Mouse (Mus musculus): Measurements from ENCODE around the gene Gm43951. TPM values are rescaled to one million over a fixed set of nuclear protein-coding genes. Genes with fewer than 3 reads are reported as not detected.

Gm43951 gene
- total and polyA plus RNA-seq, 3 experiments, result 0.41 to 0.76 TPM; not detected in 1

DNA sequence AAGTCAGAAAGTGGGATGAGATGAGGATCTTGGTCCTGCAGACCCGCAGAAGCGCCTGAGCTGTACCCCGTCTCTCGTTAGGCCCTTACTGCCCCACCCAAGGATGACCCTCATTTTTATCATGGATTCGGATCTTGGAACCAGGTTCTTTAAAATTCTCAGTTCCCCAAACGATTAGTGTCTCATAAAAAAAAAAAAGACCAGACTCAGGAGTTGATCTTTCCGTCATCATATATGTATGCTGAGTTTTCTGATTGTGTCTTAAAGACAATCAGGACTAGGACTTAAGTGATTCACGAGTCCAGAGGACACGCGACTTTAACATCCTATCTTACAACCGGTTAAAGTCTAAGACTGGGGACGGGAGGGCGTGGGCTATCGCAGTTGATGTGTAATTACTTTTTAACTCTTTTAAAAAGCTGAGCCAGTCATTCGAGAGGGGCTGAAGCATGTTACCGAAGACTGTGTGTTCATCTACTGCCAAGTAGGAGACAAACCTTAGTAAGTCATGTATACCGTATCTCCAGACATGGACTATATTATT, 1.3 kb upstream of the Gm43951 start:
- TF ChIP-seq TAL1 (conservative IDR thresholded peaks at IDR 0.05; ENCODE audit: low read depth, low read length) (no peak), CTCF (IDR thresholded peaks at IDR 0.05; ENCODE audit: low read depth, low read length) (no peak), GATA2 (IDR thresholded peaks at IDR 0.05; ENCODE audit: borderline replicate concordance, low read depth, low read length) (no peak), GATA1 (IDR thresholded peaks at IDR 0.05; ENCODE audit: borderline replicate concordance, low read length) (no peak), POLR2AphosphoS5 (IDR thresholded peaks at IDR 0.05; ENCODE audit: insufficient replicate concordance, low read depth, low read length) (no peak)
- peak overlapping the region; percentile 84 for H3K4me3 ChIP-seq (ENCODE audit: low read depth, low read length)
- DNase-seq (ENCODE audit: low spot score), result no peak
- no peaks in the 10 kb centered on the region for H3K27me3 ChIP-seq (ENCODE audit: insufficient read depth, low read length)
- no peak for ATAC-seq (ENCODE audit: extremely low read depth, insufficient number of reproducible peaks, low FRiP score, poor library complexity, severe bottlenecking)
- no peaks in the 10 kb centered on the region for H3K9me3 ChIP-seq (replicated peaks)
- H3K36me3 ChIP-seq (replicated peaks), result peaks cover 61% of the 10 kb centered on the region
- H3K4me1 ChIP-seq (ENCODE audit: insufficient read depth, low read depth, low read length), result peaks cover 36% of the 10 kb centered on the region

DNA sequence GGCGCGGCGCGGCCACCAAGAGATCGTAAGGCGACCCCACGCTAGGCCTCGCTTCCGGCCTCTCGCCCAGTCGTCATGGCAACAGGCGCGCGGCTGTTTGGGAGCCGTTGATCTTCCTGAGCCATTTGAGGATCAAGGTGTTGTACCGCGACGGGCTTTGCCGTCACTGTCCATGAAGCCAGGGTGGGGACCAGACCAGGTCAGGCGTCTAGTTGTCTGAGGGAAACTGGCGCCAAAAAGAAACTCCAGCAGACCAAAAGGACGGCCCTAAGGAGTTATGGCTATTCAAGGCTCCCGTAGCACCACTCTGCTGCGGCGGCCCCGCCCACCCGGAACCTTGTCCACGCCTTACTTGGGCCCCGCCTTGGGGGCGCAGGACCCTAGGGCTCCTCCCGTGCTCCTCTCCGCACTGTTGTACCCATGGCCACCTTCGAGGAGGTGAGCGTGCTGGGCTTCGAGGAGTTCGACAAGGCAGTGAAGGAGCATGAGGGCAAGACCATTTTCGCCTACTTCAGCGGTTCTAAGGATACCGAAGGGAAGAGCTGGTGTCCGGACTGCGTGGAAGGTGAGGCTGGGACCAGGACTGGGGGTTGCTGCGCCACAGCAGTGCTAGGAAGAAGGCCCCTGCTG, 679 bp upstream of the Gm43951 start, which contains the start of the genes 4933427D14Rik and Txndc17:
4933427D14Rik (minus strand) TSS at position 256 of the 630 bp plus-strand sequence.
Txndc17 (plus strand) TSS at position 344 of the 630 bp plus-strand sequence.
- ATAC-seq (ENCODE audit: extremely low read depth, insufficient number of reproducible peaks, low FRiP score, poor library complexity, severe bottlenecking) (peak; percentile 88), DNase-seq (ENCODE audit: low spot score) (peak; percentile 82)
- H3K4me1 ChIP-seq (ENCODE audit: insufficient read depth, low read depth, low read length), result peaks cover 35% of the 10 kb centered on the region
- peak within 1 kb of the TSS; percentile 84 for H3K4me3 ChIP-seq (ENCODE audit: low read depth, low read length)
- no peak for TF ChIP-seq CTCF (IDR thresholded peaks at IDR 0.05; ENCODE audit: low read depth, low read length)
- no peak for TF ChIP-seq GATA1 (IDR thresholded peaks at IDR 0.05; ENCODE audit: borderline replicate concordance, low read length)
- no peak for TF ChIP-seq TAL1 (conservative IDR thresholded peaks at IDR 0.05; ENCODE audit: low read depth, low read length)
- H3K9me3 ChIP-seq (replicated peaks), result no peaks in the 10 kb centered on the region
- H3K36me3 ChIP-seq (replicated peaks), result peaks cover 58% of the 10 kb centered on the region
- no peaks in the 10 kb centered on the region for H3K27me3 ChIP-seq (ENCODE audit: insufficient read depth, low read length)

DNA sequence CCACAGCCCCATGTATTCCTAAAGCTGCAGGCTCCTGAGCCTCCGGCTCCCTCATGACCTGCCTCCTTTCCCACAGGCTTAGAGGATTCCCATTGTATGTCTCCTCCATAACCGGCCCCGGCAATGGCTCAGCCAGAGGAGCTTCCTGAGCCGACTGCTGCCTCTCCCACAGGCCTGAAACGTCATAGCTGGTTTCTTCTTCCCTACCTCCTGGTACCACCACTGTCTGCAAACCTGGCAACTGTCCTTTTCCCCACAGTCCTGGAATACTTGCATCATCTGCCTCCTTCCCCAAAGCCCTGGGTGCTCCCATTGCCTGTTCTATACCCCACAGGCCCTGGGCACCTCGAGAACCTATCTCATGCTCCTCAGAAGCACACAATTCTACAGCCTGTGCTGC, 1.4 kb downstream of the Gm43951 start:
- no peak for DNase-seq (ENCODE audit: low spot score)
- Histone ChIP-seq H3K4me1 (ENCODE audit: insufficient read depth, low read depth, low read length) (peaks cover 35% of the 10 kb centered on the region), H3K4me3 (ENCODE audit: low read depth, low read length) (no peak overlapping the region; the same call in 1 of the 2 replicates), H3K27me3 (ENCODE audit: insufficient read depth, low read length) (no peaks in the 10 kb centered on the region), H3K36me3 (replicated peaks) (peaks cover 54% of the 10 kb centered on the region), H3K9me3 (replicated peaks) (no peaks in the 10 kb centered on the region)
- TF ChIP-seq GATA2 (IDR thresholded peaks at IDR 0.05; ENCODE audit: borderline replicate concordance, low read depth, low read length) (no peak), TAL1 (conservative IDR thresholded peaks at IDR 0.05; ENCODE audit: low read depth, low read length) (no peak), POLR2AphosphoS5 (IDR thresholded peaks at IDR 0.05; ENCODE audit: insufficient replicate concordance, low read depth, low read length) (no peak), GATA1 (IDR thresholded peaks at IDR 0.05; ENCODE audit: borderline replicate concordance, low read length) (no peak), CTCF (IDR thresholded peaks at IDR 0.05; ENCODE audit: low read depth, low read length) (no peak)
- no peak for ATAC-seq (ENCODE audit: extremely low read depth, insufficient number of reproducible peaks, low FRiP score, poor library complexity, severe bottlenecking)

DNA sequence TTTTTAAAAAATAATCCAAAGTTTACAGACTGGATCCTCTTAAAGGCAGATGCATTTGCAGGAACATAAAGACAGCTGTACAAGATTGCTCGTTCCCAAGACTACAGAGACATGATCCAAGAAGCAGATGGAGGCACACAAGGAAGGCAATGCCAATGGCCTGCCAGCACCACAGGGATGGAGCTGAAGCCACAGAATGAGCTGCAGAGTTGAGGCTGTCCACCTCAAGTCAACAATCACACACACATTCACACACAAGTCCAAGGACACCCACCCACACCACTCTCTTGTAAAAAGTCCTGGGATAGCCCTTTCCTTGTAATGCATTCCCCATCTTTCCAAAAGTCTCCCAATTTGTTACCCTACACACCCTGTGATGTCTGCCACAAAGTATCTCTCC, 3.2 kb downstream of the Gm43951 start:
- no peak for ATAC-seq (ENCODE audit: extremely low read depth, insufficient number of reproducible peaks, low FRiP score, poor library complexity, severe bottlenecking)
- H3K27me3 ChIP-seq (ENCODE audit: insufficient read depth, low read length), result no peaks in the 10 kb centered on the region

DNA sequence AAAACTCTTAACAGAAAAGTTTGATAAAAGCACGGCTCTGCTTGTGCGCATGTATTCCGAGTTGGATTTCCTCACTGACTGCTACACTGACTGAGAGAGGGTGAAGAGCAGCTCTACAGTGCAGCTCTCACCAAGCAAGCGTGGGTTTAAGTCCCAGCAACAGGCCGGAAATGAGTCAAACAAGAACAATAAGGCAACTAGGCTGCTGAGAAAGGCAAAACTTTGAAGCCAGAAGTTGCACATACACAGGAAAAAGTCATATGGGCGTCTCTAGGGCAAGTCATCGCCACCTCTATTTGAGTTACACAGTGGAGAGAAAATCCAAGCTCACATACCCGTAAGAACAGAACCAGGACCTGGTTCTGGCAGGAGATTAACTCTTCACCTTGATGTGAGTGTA, 10.1 kb downstream of the Gm43951 start:
- no peak for DNase-seq (ENCODE audit: low spot score)

More for the DNA sequence above, 3.2 kb downstream of the Gm43951 start:
- peaks cover 53% of the 10 kb centered on the region for H3K36me3 ChIP-seq (replicated peaks)
- H3K4me1 ChIP-seq (ENCODE audit: insufficient read depth, low read depth, low read length), result peaks cover 30% of the 10 kb centered on the region
- H3K4me3 ChIP-seq (ENCODE audit: low read depth, low read length), result no peak overlapping the region
- no peaks in the 10 kb centered on the region for H3K9me3 ChIP-seq (replicated peaks)
- TF ChIP-seq POLR2AphosphoS5 (IDR thresholded peaks at IDR 0.05; ENCODE audit: insufficient replicate concordance, low read depth, low read length) (no peak), GATA1 (IDR thresholded peaks at IDR 0.05; ENCODE audit: borderline replicate concordance, low read length) (no peak), TAL1 (conservative IDR thresholded peaks at IDR 0.05; ENCODE audit: low read depth, low read length) (no peak), CTCF (IDR thresholded peaks at IDR 0.05; ENCODE audit: low read depth, low read length) (no peak), GATA2 (IDR thresholded peaks at IDR 0.05; ENCODE audit: borderline replicate concordance, low read depth, low read length) (no peak)
- no peak for DNase-seq (ENCODE audit: low spot score)

DNA sequence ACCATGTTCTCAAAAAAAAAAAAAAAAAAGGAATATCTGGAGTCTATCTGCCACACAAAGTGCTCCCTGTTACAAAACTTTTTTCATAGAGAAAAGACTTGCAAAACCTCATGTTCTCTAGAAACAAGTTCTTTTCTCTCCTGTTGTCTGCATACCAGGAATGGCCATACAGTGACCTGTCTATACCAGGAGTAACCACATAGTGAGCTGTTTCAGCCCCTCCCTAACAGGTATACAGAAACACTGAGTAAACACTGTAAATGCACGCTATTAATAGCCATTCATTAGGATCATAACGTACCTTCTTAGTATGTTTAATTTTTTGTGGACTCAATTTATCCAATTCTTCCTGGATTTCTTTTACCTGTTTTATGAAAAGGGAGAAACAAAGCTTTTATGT, 12.4 kb downstream of the Gm43951 start:
- Histone ChIP-seq H3K27me3 (ENCODE audit: insufficient read depth, low read length) (no peaks in the 10 kb centered on the region), H3K9me3 (replicated peaks) (no peaks in the 10 kb centered on the region), H3K36me3 (replicated peaks) (peaks cover 64% of the 10 kb centered on the region), H3K4me3 (ENCODE audit: low read depth, low read length) (no peak overlapping the region), H3K4me1 (ENCODE audit: insufficient read depth, low read depth, low read length) (no peaks in the 10 kb centered on the region)
- TF ChIP-seq POLR2AphosphoS5 (IDR thresholded peaks at IDR 0.05; ENCODE audit: insufficient replicate concordance, low read depth, low read length) (no peak), GATA1 (IDR thresholded peaks at IDR 0.05; ENCODE audit: borderline replicate concordance, low read length) (no peak), GATA2 (IDR thresholded peaks at IDR 0.05; ENCODE audit: borderline replicate concordance, low read depth, low read length) (no peak), TAL1 (conservative IDR thresholded peaks at IDR 0.05; ENCODE audit: low read depth, low read length) (no peak), CTCF (IDR thresholded peaks at IDR 0.05; ENCODE audit: low read depth, low read length) (no peak)
- ATAC-seq (ENCODE audit: extremely low read depth, insufficient number of reproducible peaks, low FRiP score, poor library complexity, severe bottlenecking) (no peak), DNase-seq (ENCODE audit: low spot score) (no peak)

More for the DNA sequence above, 10.1 kb downstream of the Gm43951 start:
- no peaks in the 10 kb centered on the region for H3K27me3 ChIP-seq (ENCODE audit: insufficient read depth, low read length)
- no peaks in the 10 kb centered on the region for H3K9me3 ChIP-seq (replicated peaks)
- TF ChIP-seq CTCF (IDR thresholded peaks at IDR 0.05; ENCODE audit: low read depth, low read length), result no peak
- TF ChIP-seq GATA2 (IDR thresholded peaks at IDR 0.05; ENCODE audit: borderline replicate concordance, low read depth, low read length), result no peak
- no peak for TF ChIP-seq TAL1 (conservative IDR thresholded peaks at IDR 0.05; ENCODE audit: low read depth, low read length)
- no peak for TF ChIP-seq GATA1 (IDR thresholded peaks at IDR 0.05; ENCODE audit: borderline replicate concordance, low read length)
- no peak for TF ChIP-seq POLR2AphosphoS5 (IDR thresholded peaks at IDR 0.05; ENCODE audit: insufficient replicate concordance, low read depth, low read length)
- no peak; the same call in 1 of the 2 replicates for ATAC-seq (ENCODE audit: extremely low read depth, insufficient number of reproducible peaks, low FRiP score, poor library complexity, severe bottlenecking)
- H3K4me1 ChIP-seq (ENCODE audit: insufficient read depth, low read depth, low read length), result no peaks in the 10 kb centered on the region
- no peak overlapping the region for H3K4me3 ChIP-seq (ENCODE audit: low read depth, low read length)
- H3K36me3 ChIP-seq (replicated peaks), result peaks cover 57% of the 10 kb centered on the region
